Mouse (Mus musculus) heart, embryonic 15.5 days (tissue): ENCODE data around the gene Timd4. TPM values are rescaled to one million over a fixed set of nuclear protein-coding genes. Genes with fewer than 3 reads are reported as not detected.

ENCODE experiments used
- ATAC-seq: fragments of 200-750 bp; cut with Nextera tagmentation; replicated peaks from 2 replicates; pipeline ENCODE4 v1.8.0; 2017; ENCODE audit warnings: low read depth, moderate TSS enrichment; ENCODE audit not compliant: insufficient number of reproducible peaks, insufficient read depth, low FRiP score
- H3K27ac ChIP-seq: fragments of 300-500 bp; sonication (generic); 2 replicates; pipeline ENCODE4 v1.5.1; 2015; ENCODE audit warnings: mild to moderate bottlenecking, inconsistent platforms
- H3K27me3 ChIP-seq: fragments of 300-500 bp; sonication (generic); 2 replicates; pipeline ENCODE4 v1.6.1; 2015; ENCODE audit warnings: inconsistent platforms
- H3K36me3 ChIP-seq: fragments of 300-500 bp; sonication (generic); 2 replicates; pipeline ENCODE4 v1.6.1; 2015; ENCODE audit warnings: mild to moderate bottlenecking, inconsistent platforms
- H3K4me1 ChIP-seq: fragments of 300-500 bp; sonication (generic); replicated peaks from 2 replicates; pipeline ENCODE4 v1.6.1; 2015; ENCODE audit warnings: inconsistent platforms
- H3K4me2 ChIP-seq: fragments of 300-500 bp; sonication (generic); 2 replicates; pipeline ENCODE4 v1.6.1; 2015; ENCODE audit warnings: inconsistent platforms, mild to moderate bottlenecking, moderate library complexity
- H3K4me3 ChIP-seq: fragments of 300-500 bp; sonication (generic); 2 replicates; pipeline ENCODE4 v1.5.1; 2015; ENCODE audit warnings: mild to moderate bottlenecking, inconsistent platforms
- H3K9ac ChIP-seq: fragments of 300-500 bp; sonication (generic); 2 replicates; pipeline ENCODE4 v1.6.1; 2015; ENCODE audit warnings: mild to moderate bottlenecking, inconsistent platforms
- H3K9me3 ChIP-seq: fragments of 300-500 bp; sonication (generic); replicated peaks from 2 replicates; pipeline ENCODE4 v1.6.1; 2016; ENCODE audit warnings: inconsistent platforms
- WGBS: fragments of 180-500 bp; shearing (Covaris S2); methylation state at CpG from one replicate; pipeline ENCODE4 v1.1.7; 2015; ENCODE audit warnings: mixed read lengths; 5-methylcytosine and 5-hydroxymethylcytosine counted together
- polyA plus RNA-seq: library from polyadenylated mRNA; unstranded; fragments of >200 nt; fragmentation: Nextera tagmentation; extraction: Ambion mirVana; gene quantifications from 2 replicates; pipeline ENCODE4 v1.2.1, GENCODE M21; 2015

Gene Timd4
- polyA plus RNA-seq: 0.37 and 0.42 TPM in 2 replicates

DNA sequence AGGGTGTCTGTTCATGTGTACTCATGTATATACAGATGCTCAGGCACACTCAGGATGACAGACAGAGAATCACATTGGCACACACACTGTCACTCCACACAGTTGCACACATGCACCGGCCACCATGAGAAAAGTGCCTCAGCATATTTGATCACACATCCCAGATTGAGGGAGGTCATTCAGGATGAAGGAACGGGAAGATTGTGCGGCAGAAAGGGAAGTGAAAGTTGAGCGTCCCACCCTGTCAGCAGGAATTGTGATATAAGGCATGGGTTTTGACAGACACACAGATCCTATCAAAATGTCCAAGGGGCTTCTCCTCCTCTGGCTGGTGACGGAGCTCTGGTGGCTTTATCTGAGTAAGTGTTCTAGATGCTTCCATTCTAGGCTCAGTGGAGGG lies at the start of gene Timd4:
Timd4 (plus strand) TSS at position 290 of the 400 bp plus-strand sequence.
- Histone ChIP-seq H3K4me2 (no peak within 1 kb of the TSS), H3K9me3 (no peaks in the 10 kb centered on the region), H3K4me1 (no peaks in the 10 kb centered on the region), H3K27ac (no peak within 1 kb of the TSS), H3K4me3 (no peak within 1 kb of the TSS), H3K36me3 (no peaks in the 10 kb centered on the region), H3K27me3 (no peaks in the 10 kb centered on the region), H3K9ac (no peak within 1 kb of the TSS)
- 69% methylated on average over 5 of the region's 5 CpGs for WGBS
- no peak for ATAC-seq

DNA sequence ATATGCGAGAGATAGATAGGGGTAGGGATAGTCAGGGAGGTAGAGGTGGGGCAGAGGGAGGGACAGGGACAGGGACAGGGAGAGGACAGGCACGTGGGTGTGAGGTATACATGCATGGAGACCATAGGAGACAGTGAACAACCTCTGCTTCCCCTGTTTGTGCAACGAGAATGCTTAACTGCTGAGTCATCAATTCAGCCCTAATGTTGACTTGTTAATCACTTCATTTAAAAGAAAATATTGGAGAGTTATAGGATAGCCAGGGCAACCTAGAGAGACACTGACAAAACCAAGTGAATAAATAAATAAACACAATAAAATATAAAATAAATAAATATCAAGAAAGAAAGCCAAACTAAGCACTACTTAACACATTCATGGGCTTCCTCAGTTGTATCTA lies 33.7 kb upstream of the Timd4 start:
- Histone ChIP-seq H3K4me2 (no peak overlapping the region), H3K36me3 (no peaks in the 10 kb centered on the region), H3K27ac (no peak overlapping the region), H3K27me3 (no peaks in the 10 kb centered on the region), H3K9me3 (no peaks in the 10 kb centered on the region), H3K4me1 (no peaks in the 10 kb centered on the region), H3K9ac (no peak overlapping the region), H3K4me3 (no peak overlapping the region)
- 69% methylated on average over 3 of the region's 3 CpGs for WGBS
- ATAC-seq: no peak

DNA sequence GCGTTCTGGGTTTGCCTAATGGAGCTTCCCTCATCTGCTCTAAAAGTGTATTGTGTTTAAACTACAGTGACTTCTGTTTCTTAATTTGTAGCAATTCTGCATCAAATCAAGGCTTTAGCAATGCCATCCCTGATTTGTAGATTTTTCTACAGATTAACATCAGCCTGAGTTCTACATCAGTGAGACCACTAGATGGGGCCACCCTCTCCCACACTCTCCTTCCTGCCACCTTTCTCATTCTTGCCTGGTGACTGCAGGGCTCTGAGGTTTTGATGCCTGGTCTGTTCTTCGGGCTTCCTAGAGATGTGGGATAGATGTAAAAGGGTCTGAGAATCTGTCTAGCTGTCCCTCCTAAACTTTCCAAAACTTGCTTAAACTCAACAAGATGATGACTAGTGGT lies 30.8 kb upstream of the Timd4 start:
- ATAC-seq: no peak
- H3K27me3 ChIP-seq: no peaks in the 10 kb centered on the region
- H3K4me3 ChIP-seq: no peak overlapping the region
- H3K9me3 ChIP-seq: no peaks in the 10 kb centered on the region
- WGBS: 83% methylated on average over 2 of the region's 2 CpGs
- no peaks in the 10 kb centered on the region for H3K4me1 ChIP-seq
- H3K4me2 ChIP-seq: no peak overlapping the region
- no peaks in the 10 kb centered on the region for H3K36me3 ChIP-seq
- no peak overlapping the region for H3K27ac ChIP-seq
- no peak overlapping the region for H3K9ac ChIP-seq

DNA sequence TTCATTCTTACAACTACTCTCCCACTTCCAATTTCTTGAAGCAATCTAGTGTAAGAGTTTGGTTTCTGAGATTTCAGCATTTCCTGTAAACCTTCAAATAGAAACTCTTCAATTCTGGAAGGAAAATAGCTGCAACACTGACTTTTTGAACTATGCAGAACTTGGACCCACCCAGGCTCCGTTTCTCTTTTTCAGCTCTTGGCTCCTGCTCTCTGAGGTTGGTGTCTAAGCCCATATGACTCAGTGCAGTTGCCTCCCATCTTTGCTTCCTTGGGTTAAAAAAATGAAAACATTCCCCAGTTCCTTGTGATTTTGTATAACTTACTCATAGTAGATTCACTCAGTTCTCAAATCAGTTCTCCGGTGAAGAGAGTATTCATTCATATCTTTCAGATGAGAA lies 6.2 kb upstream of the Timd4 start:
- WGBS: 73% methylated on average over 2 of the region's 2 CpGs
- H3K4me2 ChIP-seq: no peak overlapping the region
- no peak overlapping the region for H3K9ac ChIP-seq
- H3K9me3 ChIP-seq: no peaks in the 10 kb centered on the region
- no peak for ATAC-seq
- H3K36me3 ChIP-seq: no peaks in the 10 kb centered on the region
- H3K4me3 ChIP-seq: no peak overlapping the region
- no peaks in the 10 kb centered on the region for H3K27me3 ChIP-seq
- H3K4me1 ChIP-seq: no peaks in the 10 kb centered on the region
- no peak overlapping the region for H3K27ac ChIP-seq

DNA sequence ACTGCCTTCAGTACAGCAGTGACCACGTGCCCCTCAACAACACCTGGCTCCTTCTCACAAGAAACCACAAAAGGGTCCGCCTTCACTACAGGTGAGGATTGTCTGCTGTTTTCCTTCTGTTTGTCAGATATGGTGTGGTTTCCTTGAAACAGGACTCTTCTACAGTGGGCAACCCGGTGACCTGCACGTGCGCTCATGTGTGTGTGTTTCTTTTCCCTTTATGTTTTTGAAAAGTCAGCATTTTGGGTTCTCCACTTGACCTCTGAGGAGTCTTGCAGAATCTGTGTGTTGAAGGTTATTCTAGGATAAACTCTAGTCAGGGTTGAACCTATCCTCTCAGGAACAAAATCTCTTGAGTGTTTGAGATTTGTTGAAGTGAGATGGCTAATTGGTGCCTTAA lies 7.1 kb downstream of the Timd4 start:
- Histone ChIP-seq H3K4me1 (no peaks in the 10 kb centered on the region), H3K27me3 (no peaks in the 10 kb centered on the region), H3K9ac (no peak overlapping the region), H3K4me2 (no peak overlapping the region), H3K4me3 (no peak overlapping the region), H3K9me3 (no peaks in the 10 kb centered on the region), H3K36me3 (no peaks in the 10 kb centered on the region), H3K27ac (no peak overlapping the region)
- WGBS: 84% methylated on average over 5 of the region's 5 CpGs
- ATAC-seq: no peak

DNA sequence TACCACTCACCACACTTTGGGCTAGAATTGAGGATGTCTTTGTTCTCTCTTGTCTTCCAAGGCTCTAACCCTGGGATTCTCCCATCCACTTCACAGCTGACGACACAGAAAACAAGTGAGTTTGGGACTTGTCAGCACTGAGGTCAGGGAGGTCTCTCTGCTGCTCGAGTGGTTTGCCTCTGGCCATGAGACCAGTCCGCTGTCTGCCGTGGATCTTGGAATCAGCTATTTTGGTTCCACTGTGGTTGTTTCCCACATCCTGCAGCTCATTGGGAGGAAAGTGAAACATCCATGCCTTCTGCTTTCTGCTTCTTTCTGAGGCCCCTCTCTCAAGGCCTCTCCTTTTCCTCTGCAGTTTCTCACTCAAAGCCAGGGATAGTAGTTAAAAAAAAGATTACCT lies 9.3 kb downstream of the Timd4 start:
- no peaks in the 10 kb centered on the region for H3K9me3 ChIP-seq
- no peak for ATAC-seq
- WGBS: 34% methylated on average over 4 of the region's 4 CpGs

DNA sequence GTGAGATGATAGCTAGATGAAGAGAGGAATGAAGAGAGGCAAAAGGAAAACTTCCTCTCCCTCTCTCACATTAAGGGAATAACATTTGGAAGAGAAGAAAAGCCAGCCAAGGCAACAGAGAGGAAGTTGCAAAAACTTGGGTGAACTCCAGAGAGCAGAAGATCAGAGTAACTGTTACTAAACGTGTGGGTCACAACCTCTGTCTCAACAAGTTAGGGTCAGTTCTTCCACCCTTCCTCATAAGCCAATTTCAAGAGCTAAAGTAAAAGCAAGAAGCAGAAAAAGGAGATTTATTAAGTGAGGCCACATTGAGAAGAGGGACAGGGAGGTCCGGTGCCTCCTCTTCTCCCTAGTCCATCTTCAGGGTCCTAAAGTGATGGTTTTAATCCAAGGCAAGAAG lies 19.7 kb downstream of the Timd4 start:
- H3K9ac ChIP-seq: no peak overlapping the region
- 68% methylated on average over 2 of the region's 2 CpGs for WGBS
- no peak overlapping the region for H3K4me2 ChIP-seq
- H3K27ac ChIP-seq: no peak overlapping the region
- no peaks in the 10 kb centered on the region for H3K9me3 ChIP-seq
- no peak for ATAC-seq
- H3K4me3 ChIP-seq: no peak overlapping the region
- no peaks in the 10 kb centered on the region for H3K36me3 ChIP-seq
- H3K27me3 ChIP-seq: no peaks in the 10 kb centered on the region
- H3K4me1 ChIP-seq: no peaks in the 10 kb centered on the region

More for the DNA sequence above, 9.3 kb downstream of the Timd4 start:
- no peak overlapping the region for H3K9ac ChIP-seq
- no peaks in the 10 kb centered on the region for H3K27me3 ChIP-seq
- H3K27ac ChIP-seq: no peak overlapping the region
- no peak overlapping the region for H3K4me2 ChIP-seq
- no peaks in the 10 kb centered on the region for H3K4me1 ChIP-seq
- H3K36me3 ChIP-seq: no peaks in the 10 kb centered on the region
- no peak overlapping the region for H3K4me3 ChIP-seq

DNA sequence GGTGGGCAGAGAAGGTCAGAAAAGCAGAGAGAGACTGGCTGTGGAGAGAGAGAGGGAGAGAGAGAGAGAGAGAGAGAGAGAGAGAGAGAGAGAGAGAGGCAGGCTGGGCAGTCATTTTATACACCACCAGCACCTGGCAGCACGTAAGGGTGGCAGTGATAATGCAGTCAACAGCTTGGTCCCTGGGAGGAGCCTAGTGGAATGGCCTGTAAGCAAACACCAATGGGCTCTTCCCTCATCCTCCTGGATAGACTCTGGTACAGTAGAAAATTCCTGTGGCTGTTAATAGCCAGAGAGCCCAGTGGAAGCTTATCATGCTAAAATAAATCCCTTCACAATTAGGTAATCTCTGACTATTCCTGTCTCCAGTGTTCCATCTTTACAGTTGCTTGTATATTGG lies 24.5 kb downstream of the Timd4 start:
- 33% methylated on average over 1 of the region's 1 CpGs for WGBS
- Histone ChIP-seq H3K9me3 (no peaks in the 10 kb centered on the region), H3K4me2 (no peak overlapping the region), H3K27me3 (no peaks in the 10 kb centered on the region), H3K4me1 (no peaks in the 10 kb centered on the region), H3K27ac (no peak overlapping the region), H3K36me3 (no peaks in the 10 kb centered on the region), H3K9ac (no peak overlapping the region), H3K4me3 (no peak overlapping the region)
- ATAC-seq: peak; percentile 80; the same call in 1 of the 2 replicates

DNA sequence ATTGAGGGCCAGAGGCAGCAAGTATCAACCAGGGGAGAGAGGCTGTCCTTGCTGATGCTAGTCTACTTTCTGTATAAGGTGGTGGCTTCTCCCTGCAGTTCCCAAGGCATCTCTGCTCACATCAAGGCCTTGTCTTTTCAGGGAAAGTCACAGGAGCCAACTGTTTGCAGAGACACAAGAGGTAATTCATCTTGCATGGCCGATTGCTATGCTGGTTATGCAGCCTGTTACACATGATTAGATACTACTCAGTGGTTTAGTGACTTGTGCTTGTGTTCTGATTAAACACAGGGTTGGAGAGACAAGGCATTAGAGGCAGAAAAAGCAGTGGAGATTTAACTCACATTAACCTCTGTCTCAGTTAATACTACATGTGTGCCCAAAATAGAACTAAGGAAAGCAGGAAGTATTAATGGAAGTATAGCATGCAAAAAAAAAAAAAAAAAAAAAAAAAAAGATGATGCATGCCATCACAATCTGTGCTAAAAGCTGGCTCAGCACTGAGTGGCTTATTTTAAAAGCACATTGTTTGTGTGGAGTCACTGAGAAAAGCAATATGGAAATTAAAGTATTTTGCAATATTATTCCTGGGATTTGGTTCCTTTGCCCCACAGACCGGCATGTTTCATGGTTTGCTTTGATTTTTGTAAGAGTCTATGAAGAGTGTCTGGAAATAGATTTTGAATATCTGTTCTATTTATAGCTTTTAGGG lies 31.6 kb downstream of the Timd4 start:
- Histone ChIP-seq H3K4me2 (no peak overlapping the region), H3K4me1 (peaks cover 6% of the 10 kb centered on the region; the same call in 1 of the 2 replicates), H3K4me3 (no peak overlapping the region), H3K36me3 (no peaks in the 10 kb centered on the region), H3K27me3 (no peaks in the 10 kb centered on the region), H3K9ac (no peak overlapping the region), H3K9me3 (no peaks in the 10 kb centered on the region), H3K27ac (0 out of 2 replicates have a peak overlapping the region, but pooled peaks have one; percentile 9)
- 44% methylated on average over 2 of the region's 2 CpGs for WGBS
- ATAC-seq: no peak

DNA sequence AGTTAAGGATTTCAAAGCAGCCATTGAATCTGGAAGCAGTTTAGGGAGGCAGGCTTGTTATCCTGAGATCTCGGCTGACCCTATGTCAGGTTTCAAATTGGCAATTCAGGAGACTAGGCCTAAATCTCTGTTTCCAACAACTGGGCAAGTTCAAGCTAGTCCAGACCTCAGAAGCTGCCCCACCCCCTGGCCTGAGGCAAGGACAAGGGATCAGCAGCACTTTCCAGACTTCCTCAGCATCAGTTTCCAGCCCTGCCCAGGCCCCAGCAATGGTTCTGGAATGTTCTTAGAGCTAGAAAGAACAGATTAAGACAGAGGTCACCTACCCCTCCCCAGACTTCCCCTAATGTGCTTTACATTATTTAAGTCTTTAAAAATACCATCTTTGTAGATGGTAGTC lies 36.1 kb downstream of the Timd4 start:
- Histone ChIP-seq H3K27ac (no peak overlapping the region), H3K27me3 (no peaks in the 10 kb centered on the region), H3K9me3 (no peaks in the 10 kb centered on the region), H3K4me2 (no peak overlapping the region), H3K4me3 (no peak overlapping the region), H3K9ac (no peak overlapping the region), H3K36me3 (no peaks in the 10 kb centered on the region), H3K4me1 (peaks cover 6% of the 10 kb centered on the region; the same call in 1 of the 2 replicates)
- no peak for ATAC-seq
- WGBS: 69% methylated on average over 1 of the region's 1 CpGs

DNA sequence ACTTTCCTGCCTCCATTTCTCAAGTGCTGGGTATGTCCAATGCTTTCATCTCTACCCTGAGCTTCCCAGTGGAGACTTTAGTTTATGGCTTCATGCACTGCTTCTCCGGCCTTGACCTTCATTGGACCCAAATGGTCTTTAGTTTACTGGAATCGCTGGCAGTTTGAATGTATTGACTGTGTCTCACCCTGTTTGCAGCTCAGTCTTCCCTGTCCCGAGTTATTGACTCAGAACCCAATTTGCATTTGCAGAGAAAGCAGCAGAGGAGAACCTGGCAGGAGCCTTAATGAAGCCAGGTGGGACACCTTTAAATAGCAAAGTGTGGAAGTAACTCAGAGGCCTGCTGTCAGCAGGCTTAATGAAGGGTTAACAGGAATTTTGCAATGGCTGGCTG lies 37.2 kb downstream of the Timd4 start:
- no peaks in the 10 kb centered on the region for H3K36me3 ChIP-seq
- no peaks in the 10 kb centered on the region for H3K27me3 ChIP-seq
- WGBS: 55% methylated on average over 3 of the region's 3 CpGs
- no peak overlapping the region for H3K9ac ChIP-seq
- no peaks in the 10 kb centered on the region for H3K9me3 ChIP-seq
- H3K4me2 ChIP-seq: no peak overlapping the region
- no peaks in the 10 kb centered on the region for H3K4me1 ChIP-seq
- H3K4me3 ChIP-seq: no peak overlapping the region
- H3K27ac ChIP-seq: no peak overlapping the region
- no peak for ATAC-seq

DNA sequence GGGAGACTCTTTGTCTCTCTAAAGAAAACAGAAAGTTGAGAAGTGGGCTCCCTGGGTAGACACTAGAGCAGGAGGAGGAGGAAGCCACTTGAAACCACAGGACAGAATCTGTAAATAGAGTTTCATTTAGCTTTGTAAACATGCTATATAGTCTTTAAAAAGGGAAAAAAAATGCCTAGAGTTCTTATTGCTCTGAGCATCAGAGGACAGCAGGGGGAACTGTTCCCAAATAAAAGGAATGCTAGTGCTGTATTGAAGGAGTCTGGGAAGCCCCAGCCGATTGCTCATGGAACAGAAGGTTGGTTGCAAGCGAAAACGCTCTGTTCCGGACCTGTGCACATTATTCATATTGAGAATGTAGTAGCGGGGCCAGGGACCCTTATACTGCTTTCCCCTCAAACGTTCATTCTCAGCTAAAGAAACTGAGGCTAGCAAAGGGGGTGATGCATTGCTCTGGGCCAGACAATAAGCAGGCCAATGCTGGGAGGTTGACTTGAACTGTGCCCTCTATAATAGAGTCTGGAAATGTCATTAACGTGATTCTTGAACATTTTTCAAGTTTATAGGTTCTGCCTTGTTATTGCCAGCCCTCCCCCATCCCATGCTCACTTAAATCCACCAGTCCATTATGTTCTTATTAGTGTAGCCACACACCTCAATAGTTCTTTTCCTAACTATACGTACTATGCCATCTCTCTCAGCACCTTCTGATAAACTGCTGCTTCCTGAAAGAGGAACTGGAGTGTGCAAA lies 37.8 kb downstream of the Timd4 start:
- ATAC-seq: no peak
- Histone ChIP-seq H3K4me3 (no peak overlapping the region), H3K4me1 (no peaks in the 10 kb centered on the region), H3K27me3 (no peaks in the 10 kb centered on the region), H3K27ac (no peak overlapping the region), H3K9me3 (no peaks in the 10 kb centered on the region), H3K36me3 (no peaks in the 10 kb centered on the region), H3K4me2 (no peak overlapping the region), H3K9ac (no peak overlapping the region)
- 33% methylated on average over 8 of the region's 8 CpGs for WGBS
